Mouse (Mus musculus) midbrain, embryonic 11.5 days (tissue): ENCODE data around the gene Erich4. TPM values are rescaled to one million over a fixed set of nuclear protein-coding genes. Genes with fewer than 3 reads are reported as not detected.
A peak's percentile ranks its signal among the peaks of the same experiment; 100 is the strongest.

Source experiments
- ATAC-seq: fragments of 200-750 bp; cut with Nextera tagmentation; 2 replicates; pipeline ENCODE4 v1.8.0; 2017; ENCODE audit warnings: moderate TSS enrichment, moderate library complexity; ENCODE audit not compliant: low FRiP score
- DNase-seq: peaks from one replicate; pipeline ENCODE4 v3.0.0; 2015; ENCODE audit warnings: low spot score; ENCODE audit errors: missing footprints
- H3K27ac ChIP-seq: fragments of 300-500 bp; sonication (generic); 2 replicates; pipeline ENCODE4 v1.5.1; 2014; ENCODE audit warnings: low read depth, low read length
- H3K27me3 ChIP-seq: fragments of 300-500 bp; sonication (generic); 2 replicates; pipeline ENCODE4 v1.6.1; 2014; ENCODE audit warnings: mild to moderate bottlenecking, low read length, moderate library complexity, mixed read lengths; ENCODE audit not compliant: control insufficient read depth, insufficient read depth
- H3K36me3 ChIP-seq: fragments of 300-500 bp; sonication (generic); 2 replicates; pipeline ENCODE4 v1.6.1; 2014; ENCODE audit warnings: mild to moderate bottlenecking, low read length, moderate library complexity, mixed read lengths; ENCODE audit not compliant: control insufficient read depth, insufficient read depth
- H3K4me1 ChIP-seq: fragments of 300-500 bp; sonication (generic); 2 replicates; pipeline ENCODE4 v1.6.1; 2014; ENCODE audit warnings: low read length; ENCODE audit not compliant: control insufficient read depth, insufficient read depth
- H3K4me2 ChIP-seq: fragments of 300-500 bp; sonication (generic); 2 replicates; pipeline ENCODE4 v1.6.1; 2014; ENCODE audit warnings: mild to moderate bottlenecking, moderate library complexity
- H3K4me3 ChIP-seq: fragments of 300-500 bp; sonication (generic); 2 replicates; pipeline ENCODE4 v1.5.1; 2014; ENCODE audit warnings: low read depth, low read length
- H3K9ac ChIP-seq: fragments of 300-500 bp; sonication (generic); 2 replicates; pipeline ENCODE4 v1.6.1; 2014; ENCODE audit warnings: low read length
- H3K9me3 ChIP-seq: fragments of 300-500 bp; sonication (generic); 2 replicates; pipeline ENCODE4 v1.6.1; 2016; ENCODE audit warnings: low read length; ENCODE audit not compliant: control insufficient read depth
- WGBS: fragments of 180-500 bp; shearing (Covaris S2); extraction: QIAGEN DNeasy Blood & Tissue Kit; methylation state at CpG from one replicate; pipeline ENCODE4 v1.1.7; 2014; 5-methylcytosine and 5-hydroxymethylcytosine counted together
- polyA plus RNA-seq: library from polyadenylated mRNA; unstranded; fragments of >200 nt; fragmentation: Nextera tagmentation; extraction: Ambion mirVana; gene quantifications from 2 replicates; pipeline ENCODE4 v1.2.1, GENCODE M21; 2014

Gene Erich4
- polyA plus RNA-seq, 1 experiment from 2014 or later: not detected

- Histone ChIP-seq H3K4me2 (peak within 1 kb of the TSS; percentile 43), H3K27me3 (peaks cover 3% of the 10 kb centered on the region; the same call in 1 of the 2 replicates), H3K27ac (no peak within 1 kb of the TSS), H3K4me3 (peak within 1 kb of the TSS; percentile 18), H3K9me3 (no peaks in the 10 kb centered on the region), H3K4me1 (peaks cover 8% of the 10 kb centered on the region), H3K36me3 (no peaks in the 10 kb centered on the region), H3K9ac (peak within 1 kb of the TSS; percentile 42; the same call in 1 of the 2 replicates)
- 21% methylated on average over 29 of the region's 29 CpGs for WGBS
- ATAC-seq (no peak), DNase-seq (no peak)
These were observed 11.1 kb upstream of the Erich4 start, which contains the start of gene B3gnt8 for GRCm38 (mm10) chr7:25626509-25627430. Gene B3gnt8 (plus strand): TSS chr7:25626654.

DNA sequence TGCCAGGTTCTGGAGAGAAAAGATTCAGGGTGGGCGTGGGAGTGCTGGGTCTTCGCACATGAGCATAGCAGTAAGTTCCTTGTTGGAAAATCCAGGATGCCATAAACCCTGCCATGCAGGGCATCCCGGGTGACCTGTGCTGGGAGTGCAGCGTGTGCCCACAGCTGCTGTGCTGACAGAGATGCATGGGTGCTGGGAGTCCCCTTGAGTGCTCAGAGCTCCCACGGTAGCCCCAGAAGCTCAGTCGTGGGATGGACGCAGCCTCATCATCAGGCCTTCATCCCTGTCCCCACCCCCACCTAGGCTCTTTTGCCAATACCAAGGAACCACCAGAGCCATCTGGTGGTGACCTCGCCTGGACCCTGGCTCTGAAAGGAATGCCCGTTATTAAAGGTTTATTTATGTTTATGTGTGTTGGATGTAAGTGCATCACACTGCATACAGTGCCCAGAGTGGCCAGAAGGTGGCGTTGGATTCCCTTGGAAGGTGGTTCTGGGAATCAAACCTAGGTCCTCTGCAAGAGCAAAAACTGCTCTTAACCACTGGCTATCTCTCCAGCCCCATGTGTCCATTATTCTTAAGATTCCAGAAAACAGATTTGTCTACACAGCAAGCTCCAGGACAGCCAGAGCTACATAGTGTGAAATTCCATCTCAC lies 10.0 kb upstream of the Erich4 start:
- Histone ChIP-seq H3K9ac (no peak overlapping the region), H3K27ac (no peak overlapping the region), H3K27me3 (peaks cover 3% of the 10 kb centered on the region; the same call in 1 of the 2 replicates), H3K4me3 (no peak overlapping the region), H3K36me3 (no peaks in the 10 kb centered on the region), H3K4me2 (no peak overlapping the region), H3K4me1 (peaks cover 8% of the 10 kb centered on the region), H3K9me3 (no peaks in the 10 kb centered on the region)
- ATAC-seq: no peak
- DNase-seq: no peak
- 72% methylated on average over 10 of the region's 10 CpGs for WGBS

- no peak for ATAC-seq
- Histone ChIP-seq H3K9me3 (no peaks in the 10 kb centered on the region), H3K4me3 (no peak overlapping the region), H3K27me3 (peaks cover 3% of the 10 kb centered on the region; the same call in 1 of the 2 replicates), H3K4me2 (no peak overlapping the region), H3K4me1 (peaks cover 8% of the 10 kb centered on the region), H3K36me3 (no peaks in the 10 kb centered on the region), H3K9ac (no peak overlapping the region), H3K27ac (no peak overlapping the region)
- DNase-seq: no peak
- WGBS: 79% methylated on average over 5 of the region's 5 CpGs
These were observed 9.2 kb upstream of the Erich4 start for GRCm38 (mm10) chr7:25624851-25625250.

GRCm38 (mm10) chr7:25623857-25624370 lies 8.2 kb upstream of the Erich4 start:
- Histone ChIP-seq H3K9ac (no peak overlapping the region), H3K4me2 (no peak overlapping the region), H3K4me3 (no peak overlapping the region), H3K9me3 (no peaks in the 10 kb centered on the region), H3K36me3 (no peaks in the 10 kb centered on the region), H3K4me1 (peaks cover 8% of the 10 kb centered on the region), H3K27ac (no peak overlapping the region), H3K27me3 (peaks cover 3% of the 10 kb centered on the region; the same call in 1 of the 2 replicates)
- 83% methylated on average over 11 of the region's 11 CpGs for WGBS
- DNase-seq (no peak), ATAC-seq (no peak)

DNA sequence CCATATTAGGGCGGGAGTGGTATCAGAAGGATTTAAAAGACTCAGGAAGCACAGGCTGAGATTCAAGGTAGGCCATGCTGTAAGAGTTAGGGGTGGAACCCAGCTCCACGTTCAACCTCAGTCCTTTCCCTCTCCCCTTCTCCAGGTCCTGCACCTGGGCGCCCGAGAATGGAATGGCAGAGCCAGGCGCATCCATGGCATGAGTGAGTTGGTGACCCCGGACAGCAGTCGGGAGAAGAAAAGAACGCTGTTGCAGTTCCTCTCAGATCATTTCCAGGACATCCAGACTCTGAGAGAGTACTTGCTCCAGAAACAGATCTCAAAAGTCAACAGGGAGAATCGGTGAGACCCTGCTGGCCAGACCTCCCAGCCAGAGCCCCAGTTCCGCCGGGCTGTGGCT lies 5.1 kb upstream of the Erich4 start:
- H3K9ac ChIP-seq: no peak overlapping the region
- DNase-seq: no peak
- 88% methylated on average over 11 of the region's 11 CpGs for WGBS

GRCm38 (mm10) chr7:25620101-25620500 lies 4.4 kb upstream of the Erich4 start:
- WGBS: 92% methylated on average over 5 of the region's 5 CpGs

More for the DNA sequence above, 5.1 kb upstream of the Erich4 start:
- Histone ChIP-seq H3K36me3 (no peaks in the 10 kb centered on the region), H3K27ac (no peak overlapping the region), H3K4me1 (no peaks in the 10 kb centered on the region; the same call in 1 of the 2 replicates), H3K4me2 (no peak overlapping the region), H3K4me3 (no peak overlapping the region), H3K9me3 (no peaks in the 10 kb centered on the region), H3K27me3 (no peaks in the 10 kb centered on the region)
- no peak for ATAC-seq

GRCm38 (mm10) chr7:25619722-25619991 lies 4.0 kb upstream of the Erich4 start:
- Histone ChIP-seq H3K9ac (peak overlapping the region; percentile 49), H3K4me1 (no peaks in the 10 kb centered on the region; the same call in 1 of the 2 replicates), H3K4me2 (peak overlapping the region; percentile 58), H3K4me3 (peak overlapping the region; percentile 53), H3K27me3 (no peaks in the 10 kb centered on the region), H3K36me3 (no peaks in the 10 kb centered on the region), H3K9me3 (no peaks in the 10 kb centered on the region), H3K27ac (no peak overlapping the region)
- no peak for DNase-seq
- no peak for ATAC-seq
- WGBS: 19% methylated on average over 5 of the region's 5 CpGs

More at GRCm38 (mm10) chr7:25620101-25620500, 4.4 kb upstream of the Erich4 start:
- H3K4me1 ChIP-seq: no peaks in the 10 kb centered on the region; the same call in 1 of the 2 replicates
- H3K27me3 ChIP-seq: no peaks in the 10 kb centered on the region
- no peaks in the 10 kb centered on the region for H3K36me3 ChIP-seq
- no peak for ATAC-seq
- no peaks in the 10 kb centered on the region for H3K9me3 ChIP-seq
- no peak overlapping the region for H3K9ac ChIP-seq
- H3K4me3 ChIP-seq: no peak overlapping the region
- no peak for DNase-seq
- H3K27ac ChIP-seq: no peak overlapping the region
- H3K4me2 ChIP-seq: no peak overlapping the region

GRCm38 (mm10) chr7:25618865-25619721 lies 3.4 kb upstream of the Erich4 start, which contains the start of gene Dmac2:
Gene Dmac2 (plus strand): TSS chr7:25619414.
- Histone ChIP-seq H3K27ac (no peak within 1 kb of the TSS), H3K4me2 (peak within 1 kb of the TSS; percentile 58), H3K27me3 (no peaks in the 10 kb centered on the region), H3K4me3 (peak within 1 kb of the TSS; percentile 53), H3K9ac (peak within 1 kb of the TSS; percentile 49), H3K9me3 (no peaks in the 10 kb centered on the region), H3K4me1 (no peaks in the 10 kb centered on the region; the same call in 1 of the 2 replicates), H3K36me3 (no peaks in the 10 kb centered on the region)
- peak; percentile 92 for ATAC-seq
- DNase-seq: peak; percentile 99
- 1% methylated on average over 53 of the region's 53 CpGs for WGBS
